Mouse (Mus musculus): ENCODE results near the gene Mthfd2l. TPM values are rescaled to one million over a fixed set of nuclear protein-coding genes. Genes with fewer than 3 reads are reported as not detected.

The Mthfd2l gene
- total RNA-seq (2021), result 10 to 100 TPM; 14.2 to 14.6 TPM

DNA sequence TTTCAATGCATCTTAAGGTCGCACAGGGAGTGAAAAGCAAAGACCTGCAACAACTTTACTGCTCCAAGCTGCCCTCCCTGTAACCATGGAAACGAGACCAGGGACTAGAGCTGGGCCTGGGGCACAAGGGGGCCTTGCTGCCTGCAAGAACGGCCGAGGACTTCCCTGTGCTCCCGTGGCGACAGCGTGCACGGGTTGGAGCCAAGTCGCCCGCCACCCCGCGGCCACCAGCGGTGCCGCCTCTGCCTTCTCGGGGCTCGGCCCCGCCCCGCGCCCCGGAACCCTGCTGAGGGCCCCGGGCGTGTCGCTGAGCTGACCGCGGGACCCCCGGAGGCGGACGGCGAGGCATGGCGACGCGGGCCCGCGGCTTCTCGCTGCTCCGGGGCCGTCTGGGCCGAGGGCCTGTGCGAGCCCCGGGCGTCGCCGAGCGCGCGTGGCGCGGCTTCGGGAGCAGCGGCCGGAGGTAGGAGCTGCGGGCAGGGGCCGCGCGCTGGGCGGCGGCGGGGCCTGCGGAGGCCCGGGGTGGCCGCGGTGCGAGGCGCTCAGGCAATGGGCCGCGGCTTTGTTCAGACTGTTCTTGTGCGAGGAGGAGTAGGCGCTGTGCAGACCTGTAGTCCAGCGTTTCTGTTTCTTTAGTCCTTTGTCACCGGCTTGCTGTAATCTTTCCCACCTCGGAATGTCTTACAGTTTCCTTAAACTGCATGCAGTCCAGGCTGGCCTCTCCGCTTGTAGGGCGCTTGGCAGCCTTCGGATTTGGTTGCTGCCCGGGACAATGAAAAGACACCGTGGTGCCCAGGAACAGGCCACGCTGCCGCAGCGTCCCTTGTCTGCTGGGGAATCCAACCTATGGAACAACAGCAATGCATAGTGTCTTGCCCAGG, at the start of gene Mthfd2l:
Gene Mthfd2l, plus strand, starts transcription at position 147 of the 881 bp plus-strand sequence.
- peak; percentile 72 to 78 for DNase-seq (ENCODE audit: low spot score in 2 of 2)
- intact Hi-C loops (cut with DNase I), result no loop called here

DNA sequence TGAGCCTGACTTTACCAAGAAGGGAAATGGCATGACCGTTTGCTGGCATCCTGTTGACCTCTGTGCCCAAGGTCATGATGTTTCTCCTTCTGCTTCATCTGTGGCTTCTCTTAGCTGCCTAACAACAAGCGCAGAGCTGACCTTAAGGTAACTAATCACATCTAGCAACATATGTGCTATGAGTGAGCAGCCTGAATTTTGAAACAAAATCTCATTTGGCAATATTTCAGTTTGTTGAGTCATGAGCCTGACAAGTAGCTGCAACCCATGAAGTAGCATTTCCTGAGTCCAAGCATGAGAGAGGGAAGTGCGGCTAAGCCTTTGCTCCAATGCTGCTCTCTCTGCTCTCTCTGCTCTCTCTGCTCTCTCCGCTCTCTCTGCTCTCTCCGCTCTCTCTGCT, 49.2 kb upstream of the Mthfd2l start:
- intact Hi-C loops (cut with DNase I), result no loop called here
- DNase-seq (ENCODE audit: low spot score in 2 of 2), result peak in 1 of 2 experiments; percentile 44

DNA sequence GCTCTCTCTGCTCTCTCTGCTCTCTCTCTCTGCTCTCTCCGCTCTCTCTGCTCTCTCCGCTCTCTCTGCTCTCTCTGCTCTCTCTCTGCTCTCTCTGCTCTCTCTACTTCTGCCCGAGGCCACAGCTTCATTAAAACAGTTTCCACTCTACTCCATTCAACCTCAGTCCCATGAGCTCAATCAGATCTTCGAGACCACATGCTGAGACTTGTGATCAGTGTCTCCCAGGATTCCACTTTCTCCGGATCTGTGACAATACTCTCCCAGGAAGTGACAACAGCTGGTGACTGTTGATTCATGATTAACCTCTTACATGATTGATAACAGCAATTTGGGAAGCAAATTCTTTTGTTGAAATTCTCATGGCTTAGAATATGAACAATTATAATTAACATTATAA, 48.8 kb upstream of the Mthfd2l start:
- no peak for DNase-seq (ENCODE audit: low spot score in 2 of 2)
- intact Hi-C loops (cut with DNase I), result no loop called here

- intact Hi-C loops (cut with DNase I), result no loop called here
- no peak for DNase-seq (ENCODE audit: low spot score in 2 of 2)
Observed at GRCm38 (mm10) chr5:90884628-90885242, 46.2 kb upstream of the Mthfd2l start.

- intact Hi-C loops (cut with DNase I), result no loop called here
- no peak for DNase-seq (ENCODE audit: low spot score in 2 of 2)
Observed at GRCm38 (mm10) chr5:90888661-90889060, 42.3 kb upstream of the Mthfd2l start.

GRCm38 (mm10) chr5:90890519-90891463, 40.1 kb upstream of the Mthfd2l start, which contains the start of gene Cxcl1:
Cxcl1 (plus strand) TSS chr5:90891241.
- no peak for DNase-seq (ENCODE audit: low spot score in 2 of 2)
- intact Hi-C loops (cut with DNase I), result no loop called here

DNA sequence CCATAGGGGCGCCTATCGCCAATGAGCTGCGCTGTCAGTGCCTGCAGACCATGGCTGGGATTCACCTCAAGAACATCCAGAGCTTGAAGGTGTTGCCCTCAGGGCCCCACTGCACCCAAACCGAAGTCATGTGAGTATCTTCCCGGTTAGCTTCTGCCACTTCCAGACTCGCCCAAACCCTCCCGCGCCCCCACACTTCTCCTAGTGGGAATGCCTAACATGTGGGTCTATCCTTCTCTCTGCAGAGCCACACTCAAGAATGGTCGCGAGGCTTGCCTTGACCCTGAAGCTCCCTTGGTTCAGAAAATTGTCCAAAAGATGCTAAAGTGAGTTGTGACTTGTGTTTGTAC, 39.5 kb upstream of the Mthfd2l start:
- DNase-seq (ENCODE audit: low spot score in 2 of 2), result no peak
- intact Hi-C loops (cut with DNase I), result no loop called here

DNA sequence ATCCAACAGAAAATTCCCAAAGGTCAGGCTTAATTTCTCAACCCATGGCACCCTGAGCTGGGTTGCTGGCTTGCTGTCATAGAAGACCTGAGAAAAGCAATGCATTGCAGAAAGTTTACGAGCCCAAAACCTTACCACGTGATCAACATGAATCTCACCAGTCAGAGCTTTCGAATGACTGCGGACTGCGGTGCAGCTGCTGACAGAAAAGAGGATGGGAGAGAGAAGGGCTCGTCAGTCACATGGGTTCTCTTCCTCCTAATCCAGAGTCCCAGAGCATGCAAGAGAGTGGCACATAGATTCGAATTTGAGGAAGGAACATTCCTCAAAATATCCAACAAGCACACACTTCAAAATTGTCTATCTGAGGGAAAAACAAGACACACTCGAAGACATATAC, 36.7 kb upstream of the Mthfd2l start:
- intact Hi-C loops (cut with DNase I), result no loop called here

GRCm38 (mm10) chr5:90897429-90897828, 33.5 kb upstream of the Mthfd2l start:
- intact Hi-C loops (cut with DNase I), result no loop called here
- no peak for DNase-seq (ENCODE audit: low spot score in 2 of 2)

More for the DNA sequence above, 36.7 kb upstream of the Mthfd2l start:
- no peak for DNase-seq (ENCODE audit: low spot score in 2 of 2)

- intact Hi-C loops (cut with DNase I), result no loop called here
- no peak for DNase-seq (ENCODE audit: low spot score in 2 of 2)
Observed at GRCm38 (mm10) chr5:90899308-90899707, 31.6 kb upstream of the Mthfd2l start.

DNA sequence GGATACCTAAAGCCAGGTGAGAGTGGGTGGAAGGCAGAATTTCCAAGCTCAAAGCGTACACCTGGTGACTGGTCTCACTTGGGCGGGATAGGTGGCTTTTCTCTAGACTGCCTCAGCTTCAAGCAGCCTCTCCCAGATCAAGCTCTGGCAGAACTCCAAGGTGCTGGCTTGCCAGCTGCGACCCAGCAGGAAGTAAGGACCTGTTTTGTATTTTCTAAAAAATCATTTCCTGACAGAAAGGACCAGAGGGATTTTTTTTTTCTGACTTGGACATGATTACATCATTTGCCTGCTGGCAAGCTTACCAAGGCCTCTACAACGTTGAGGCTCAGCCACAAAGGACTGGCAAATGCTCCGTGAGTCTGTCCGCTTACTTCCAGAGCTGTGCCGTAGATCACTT, 30.8 kb upstream of the Mthfd2l start:
- intact Hi-C loops (cut with DNase I), result loop anchor here (10.0 kb wide), 2 partner anchors 495 to 685 kb away; no protein-coding TSS in a partner anchor

GRCm38 (mm10) chr5:90900688-90901087, 30.2 kb upstream of the Mthfd2l start:
- DNase-seq (ENCODE audit: low spot score in 2 of 2), result no peak
- intact Hi-C loops (cut with DNase I), result loop anchor here (10.0 kb wide), 2 partner anchors 496 to 686 kb away; no protein-coding TSS in a partner anchor

More for the DNA sequence above, 30.8 kb upstream of the Mthfd2l start:
- no peak for DNase-seq (ENCODE audit: low spot score in 2 of 2)

DNA sequence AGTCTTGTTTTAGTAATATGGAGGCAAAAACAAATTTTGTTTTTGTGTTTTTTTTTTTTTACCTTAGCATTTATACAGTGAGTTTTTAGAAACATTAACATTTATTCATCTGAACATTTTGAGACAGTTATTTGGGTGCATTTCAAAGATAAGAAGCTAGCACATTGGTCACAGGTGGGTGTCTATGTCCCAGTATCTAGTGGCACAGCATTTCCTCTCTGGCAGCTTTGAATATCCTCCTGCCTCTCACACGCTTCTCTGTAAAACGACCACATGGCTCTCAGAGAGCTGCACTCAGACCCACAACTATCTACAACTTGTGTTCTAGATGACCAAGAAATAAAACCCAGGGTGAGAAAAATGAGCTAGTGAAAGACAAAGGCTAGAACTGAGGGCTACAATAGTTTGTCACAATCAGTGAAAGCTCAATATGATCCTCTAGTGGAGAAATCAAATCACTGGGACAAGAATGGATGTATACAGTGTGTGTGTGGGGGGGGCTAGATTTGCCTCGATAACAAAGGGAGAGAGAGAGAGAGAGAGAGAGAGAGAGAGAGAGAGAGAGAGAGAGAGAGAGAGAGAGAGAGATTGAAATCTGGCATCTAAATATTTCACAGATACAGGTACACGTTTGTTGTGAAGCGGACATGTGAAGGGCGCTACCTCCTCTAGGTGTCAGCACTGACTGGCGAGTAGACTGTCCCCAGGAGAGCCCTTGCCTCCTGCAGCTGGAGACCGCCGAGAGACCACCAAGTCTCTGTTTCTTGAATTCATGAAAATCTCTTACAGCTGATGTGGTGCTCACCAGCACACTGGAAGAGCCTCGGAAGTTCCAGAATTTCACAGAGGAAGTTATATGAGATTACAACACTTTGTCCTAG, 28.3 kb upstream of the Mthfd2l start:
- intact Hi-C loops (cut with DNase I), result loop anchor here (10.0 kb wide), 2 partner anchors 498 to 688 kb away; no protein-coding TSS in a partner anchor
- DNase-seq (ENCODE audit: low spot score in 2 of 2), result no peak

DNA sequence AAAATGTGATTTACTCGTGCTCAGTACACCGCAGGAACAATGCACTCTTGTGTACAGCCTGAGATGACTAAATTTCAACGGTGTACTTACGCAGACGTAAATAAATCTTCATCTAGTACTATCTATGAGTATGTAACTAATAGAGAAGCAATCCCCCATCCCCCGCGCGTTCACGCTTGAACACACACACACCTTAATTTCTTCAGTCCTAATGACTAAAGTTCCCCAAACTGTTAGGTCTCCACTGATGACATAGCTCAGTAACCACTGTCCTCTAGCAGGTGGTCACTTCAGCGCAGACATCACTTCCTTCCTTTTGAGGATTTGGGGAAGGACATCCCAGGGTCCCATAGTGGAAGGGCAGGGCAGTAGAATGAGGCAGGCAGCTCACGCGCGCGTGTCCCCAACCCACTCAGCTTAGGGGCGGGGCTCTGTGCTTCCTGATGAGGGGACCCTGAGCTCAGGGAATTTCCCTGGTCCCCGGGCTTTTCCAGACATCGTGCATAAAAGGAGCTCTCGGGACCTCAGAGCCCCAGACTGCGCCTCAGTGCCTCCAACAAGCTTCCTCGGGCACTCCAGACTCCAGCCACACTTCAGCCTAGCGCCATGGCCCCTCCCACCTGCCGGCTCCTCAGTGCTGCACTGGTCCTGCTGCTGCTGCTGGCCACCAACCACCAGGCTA, 27.4 kb upstream of the Mthfd2l start, which contains the start of gene Cxcl2:
Gene Cxcl2, plus strand, starts transcription at position 533 of the 682 bp plus-strand sequence.
- no peak for DNase-seq (ENCODE audit: low spot score in 2 of 2)
- intact Hi-C loops (cut with DNase I), result loop anchor here (10.0 kb wide), 2 partner anchors 499 to 689 kb away; no protein-coding TSS in a partner anchor

GRCm38 (mm10) chr5:90908983-90909382, 21.9 kb upstream of the Mthfd2l start:
- intact Hi-C loops (cut with DNase I), result loop anchor here (2.0 to 10.0 kb wide), 4 partner anchors 248 to 694 kb away; no protein-coding TSS in a partner anchor
- peak; percentile 69 to 74 for DNase-seq (ENCODE audit: low spot score in 2 of 2)

GRCm38 (mm10) chr5:90919495-90919894, 11.4 kb upstream of the Mthfd2l start:
- no peak for DNase-seq (ENCODE audit: low spot score in 2 of 2)
- intact Hi-C loops (cut with DNase I), result no loop called here

DNA sequence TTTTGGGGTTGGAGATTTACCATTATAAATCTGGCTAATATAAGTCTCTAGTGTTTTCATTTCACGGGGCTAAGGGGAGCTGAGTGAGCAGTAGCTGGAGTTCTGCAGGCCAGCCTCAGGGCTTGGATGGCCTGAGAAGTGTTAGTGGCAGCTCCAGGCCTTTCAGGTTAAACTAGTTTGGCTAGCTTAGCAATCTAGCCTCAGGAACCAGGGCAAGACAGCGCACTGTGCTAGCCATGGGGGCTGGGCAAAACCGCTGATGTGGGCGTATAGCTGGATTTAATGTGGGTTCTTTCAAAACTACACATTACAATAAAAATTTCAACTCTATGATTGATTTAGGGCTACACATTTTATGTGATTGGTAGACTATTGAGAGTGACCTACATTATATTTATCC, 8.0 kb upstream of the Mthfd2l start:
- intact Hi-C loops (cut with DNase I), result no loop called here
- DNase-seq (ENCODE audit: low spot score in 2 of 2), result no peak

DNA sequence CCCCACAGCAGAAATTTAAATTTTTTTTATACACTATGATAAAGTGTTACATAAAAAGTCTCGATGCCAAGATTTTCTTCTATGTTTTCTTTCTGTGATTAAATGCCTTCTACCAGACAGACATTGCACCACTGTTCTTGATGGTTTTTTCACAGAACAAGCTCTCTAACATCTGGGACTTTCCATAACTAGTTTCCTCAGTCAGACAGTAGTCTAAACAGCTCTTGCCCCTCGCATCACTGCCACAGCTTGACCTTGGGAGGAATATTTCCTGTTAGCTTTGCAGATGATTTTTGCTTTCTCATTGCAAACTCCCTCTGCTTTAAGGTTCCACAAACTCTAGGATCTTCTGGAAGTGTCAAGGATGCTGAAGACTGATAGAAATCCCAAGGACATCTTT, 371 bp upstream of the Mthfd2l start:
- peak in 1 of 2 experiments; percentile 8 for DNase-seq (ENCODE audit: low spot score in 2 of 2)
- intact Hi-C loops (cut with DNase I), result no loop called here
